Mouse (Mus musculus) heart, embryonic 14.5 days (tissue): Measurements from ENCODE around the gene Ptpa. TPM values are rescaled to one million over a fixed set of nuclear protein-coding genes. Genes with fewer than 3 reads are reported as not detected.

Experiments used
- ATAC-seq: fragments of 200-750 bp; cut with Nextera tagmentation; 2 replicates; pipeline ENCODE4 v1.8.0; 2017; ENCODE audit warnings: low read depth, moderate TSS enrichment; ENCODE audit not compliant: insufficient number of reproducible peaks, insufficient read depth, low FRiP score
- H3K27ac ChIP-seq, 2 experiments: fragments of 200-500 bp in 1 of 2; fragments of 300-500 bp in 1 of 2; sonication (generic) in 1 of 2; replicated peaks in 1 of 2; 2 replicates each; pipeline ENCODE4 v1.5.1; 2012 to 2014; ENCODE audit warnings: low read depth in 2 of 2, low read length in 2 of 2, control low read depth in 1 of 2, mild to moderate bottlenecking in 1 of 2, mixed read lengths in 1 of 2; ENCODE audit not compliant: control insufficient read depth in 1 of 2, insufficient read depth in 1 of 2
- H3K27me3 ChIP-seq: fragments of 300-500 bp; sonication (generic); 2 replicates; pipeline ENCODE4 v1.6.1; 2014; ENCODE audit warnings: mild to moderate bottlenecking, low read length, control low read depth; ENCODE audit not compliant: control insufficient read depth, insufficient read depth
- H3K36me3 ChIP-seq: fragments of 300-500 bp; sonication (generic); 2 replicates; pipeline ENCODE4 v1.6.1; 2014; ENCODE audit warnings: mild to moderate bottlenecking, control low read depth, low read length, mixed read lengths; ENCODE audit not compliant: control insufficient read depth, insufficient read depth
- H3K4me1 ChIP-seq, 2 experiments: fragments of 200-500 bp in 1 of 2; fragments of 300-500 bp in 1 of 2; sonication (generic) in 1 of 2; 2 replicates each; pipeline ENCODE4 v1.6.1; 2012 to 2014; ENCODE audit warnings: low read length in 2 of 2, control low read depth in 1 of 2, mixed read lengths in 1 of 2; ENCODE audit not compliant: control insufficient read depth in 2 of 2, insufficient read depth in 2 of 2
- H3K4me2 ChIP-seq: fragments of 300-500 bp; sonication (generic); 2 replicates; pipeline ENCODE4 v1.6.1; 2014; ENCODE audit warnings: mild to moderate bottlenecking, low read length
- H3K4me3 ChIP-seq, 2 experiments: fragments of 200-500 bp in 1 of 2; fragments of 300-500 bp in 1 of 2; sonication (generic) in 1 of 2; 2 replicates each; pipeline ENCODE4 v1.5.1; 2012 to 2014; ENCODE audit warnings: low read length in 2 of 2, mild to moderate bottlenecking in 2 of 2, control low read depth in 1 of 2, low read depth in 1 of 2, moderate library complexity in 1 of 2; ENCODE audit not compliant: control insufficient read depth in 1 of 2, insufficient read depth in 1 of 2
- H3K9ac ChIP-seq: fragments of 300-500 bp; sonication (generic); 2 replicates; pipeline ENCODE4 v1.6.1; 2014; ENCODE audit warnings: mild to moderate bottlenecking, low read length
- H3K9me3 ChIP-seq: fragments of 300-500 bp; sonication (generic); 2 replicates; pipeline ENCODE4 v1.6.1; 2016; ENCODE audit warnings: low read length, control low read depth; ENCODE audit not compliant: control insufficient read depth
- WGBS: fragments of 180-500 bp; shearing (Covaris S2); extraction: QIAGEN DNeasy Blood & Tissue Kit; methylation state at CpG from one replicate; pipeline ENCODE4 v1.1.7; 2014; 5-methylcytosine and 5-hydroxymethylcytosine counted together
- polyA plus RNA-seq: library from polyadenylated mRNA; unstranded; fragments of >200 nt; fragmentation: Nextera tagmentation; extraction: Ambion mirVana; gene quantifications from 2 replicates; pipeline ENCODE4 v1.2.1, GENCODE M21; 2014

The Ptpa gene
- polyA plus RNA-seq, 1 experiment from 2014 or later: 61.2 TPM

- H3K36me3 ChIP-seq: peaks cover 61% of the 10 kb centered on the region
Observed at GRCm38 (mm10) chr2:30437791-30438190, 22.0 kb downstream of the Ptpa start.

GRCm38 (mm10) chr2:30439631-30440030 is 23.8 kb downstream of the Ptpa start:
- no peak overlapping the region for H3K4me2 ChIP-seq
- ATAC-seq: no peak
- peaks cover 62% of the 10 kb centered on the region for H3K36me3 ChIP-seq
- no peaks in the 10 kb centered on the region for H3K27me3 ChIP-seq
- no peaks in the 10 kb centered on the region for H3K9me3 ChIP-seq
- H3K27ac ChIP-seq: peak overlapping the region; percentile 98 to 99
- no peak overlapping the region for H3K4me3 ChIP-seq
- H3K9ac ChIP-seq: peak overlapping the region; percentile 86
- WGBS: 85% methylated on average over 6 of the region's 6 CpGs
- peaks cover 44 to 50% of the 10 kb centered on the region in 2 experiments for H3K4me1 ChIP-seq

More at GRCm38 (mm10) chr2:30437791-30438190, 22.0 kb downstream of the Ptpa start:
- H3K9me3 ChIP-seq: no peaks in the 10 kb centered on the region
- H3K4me3 ChIP-seq: no peak overlapping the region
- no peaks in the 10 kb centered on the region for H3K27me3 ChIP-seq
- WGBS: 84% methylated on average over 4 of the region's 4 CpGs
- H3K4me1 ChIP-seq: peaks cover 29 to 32% of the 10 kb centered on the region in 2 experiments
- no peak overlapping the region for H3K27ac ChIP-seq
- H3K9ac ChIP-seq: no peak overlapping the region
- ATAC-seq: no peak
- H3K4me2 ChIP-seq: no peak overlapping the region

GRCm38 (mm10) chr2:30440211-30440700 is 24.4 kb downstream of the Ptpa start:
- H3K36me3 ChIP-seq: peaks cover 63% of the 10 kb centered on the region
- H3K4me3 ChIP-seq: no peak overlapping the region
- ATAC-seq: no peak
- H3K9me3 ChIP-seq: no peaks in the 10 kb centered on the region
- peak overlapping the region; percentile 87 for H3K4me2 ChIP-seq
- peaks cover 50 to 56% of the 10 kb centered on the region in 2 experiments for H3K4me1 ChIP-seq
- H3K27ac ChIP-seq: peak overlapping the region; percentile 98 to 99
- no peaks in the 10 kb centered on the region for H3K27me3 ChIP-seq
- H3K9ac ChIP-seq: peak overlapping the region; percentile 86
- 6% methylated on average over 3 of the region's 3 CpGs for WGBS

GRCm38 (mm10) chr2:30440701-30441517 is 25.1 kb downstream of the Ptpa start:
- Histone ChIP-seq H3K9ac (peak overlapping the region; percentile 86), H3K9me3 (no peaks in the 10 kb centered on the region), H3K4me1 (peaks cover 56 to 63% of the 10 kb centered on the region in 2 experiments), H3K4me2 (peak overlapping the region; percentile 87), H3K4me3 (peak overlapping the region; percentile 15 to 24; a peak in 3 of 4 replicates), H3K36me3 (peaks cover 66% of the 10 kb centered on the region), H3K27me3 (no peaks in the 10 kb centered on the region), H3K27ac (peak overlapping the region; percentile 98 to 99)
- ATAC-seq: peak; percentile 40; the same call in 1 of the 2 replicates
- WGBS: 4% methylated on average over 12 of the region's 12 CpGs

- peak overlapping the region; percentile 98 to 99 for H3K27ac ChIP-seq
- no peaks in the 10 kb centered on the region for H3K9me3 ChIP-seq
- peaks cover 73% of the 10 kb centered on the region for H3K36me3 ChIP-seq
- no peaks in the 10 kb centered on the region for H3K27me3 ChIP-seq
- H3K4me2 ChIP-seq: peak overlapping the region; percentile 87
- peak overlapping the region; percentile 86 for H3K9ac ChIP-seq
- 2% methylated on average over 15 of the region's 15 CpGs for WGBS
- peak; percentile 68 for ATAC-seq
- peak overlapping the region; percentile 39 to 41 for H3K4me3 ChIP-seq
- H3K4me1 ChIP-seq: peaks cover 60 to 72% of the 10 kb centered on the region in 2 experiments
Observed at GRCm38 (mm10) chr2:30441518-30442497, 26.0 kb downstream of the Ptpa start.

- Histone ChIP-seq H3K4me2 (peak overlapping the region; percentile 87), H3K27ac (peak overlapping the region; percentile 98 to 99), H3K4me1 (peaks cover 62 to 76% of the 10 kb centered on the region in 2 experiments), H3K36me3 (peaks cover 73% of the 10 kb centered on the region), H3K4me3 (peak overlapping the region; percentile 39 to 41), H3K27me3 (no peaks in the 10 kb centered on the region), H3K9me3 (no peaks in the 10 kb centered on the region), H3K9ac (peak overlapping the region; percentile 86)
- ATAC-seq: no peak
- WGBS: 24% methylated on average over 5 of the region's 5 CpGs
Observed at GRCm38 (mm10) chr2:30442498-30442890, 26.7 kb downstream of the Ptpa start.

GRCm38 (mm10) chr2:30443281-30443680 is 27.4 kb downstream of the Ptpa start:
- H3K9me3 ChIP-seq: no peaks in the 10 kb centered on the region
- H3K27ac ChIP-seq: peak overlapping the region; percentile 98 to 99
- no peak for ATAC-seq
- peak overlapping the region; percentile 86 for H3K9ac ChIP-seq
- peak overlapping the region; percentile 39 to 41; a peak in 2 of 4 replicates for H3K4me3 ChIP-seq
- H3K4me1 ChIP-seq: peaks cover 62 to 76% of the 10 kb centered on the region in 2 experiments
- no peaks in the 10 kb centered on the region for H3K27me3 ChIP-seq
- peaks cover 73% of the 10 kb centered on the region for H3K36me3 ChIP-seq
- H3K4me2 ChIP-seq: peak overlapping the region; percentile 87
- WGBS: 39% methylated on average over 4 of the region's 4 CpGs
